Mouse (Mus musculus) kidney, embryonic 15.5 days (tissue): ENCODE measurements around the gene Gnaz. TPM values are rescaled to one million over a fixed set of nuclear protein-coding genes. Genes with fewer than 3 reads are reported as not detected.

Experiments
- ATAC-seq: fragments of 200-750 bp; cut with Nextera tagmentation; replicated peaks from 2 replicates; pipeline ENCODE4 v1.8.0; 2017; ENCODE audit warnings: moderate TSS enrichment; ENCODE audit not compliant: low FRiP score
- H3K27ac ChIP-seq: fragments of 300-500 bp; sonication (generic); 2 replicates; pipeline ENCODE4 v1.5.1; 2015; ENCODE audit warnings: mild to moderate bottlenecking, inconsistent platforms
- H3K27me3 ChIP-seq: fragments of 300-500 bp; sonication (generic); 2 replicates; pipeline ENCODE4 v1.6.1; 2015; ENCODE audit warnings: inconsistent platforms
- H3K36me3 ChIP-seq: fragments of 300-500 bp; sonication (generic); 2 replicates; pipeline ENCODE4 v1.6.1; 2015; ENCODE audit warnings: inconsistent platforms
- H3K4me1 ChIP-seq: fragments of 300-500 bp; sonication (generic); 2 replicates; pipeline ENCODE4 v1.6.1; 2015; ENCODE audit warnings: inconsistent platforms
- H3K4me2 ChIP-seq: fragments of 300-500 bp; sonication (generic); 2 replicates; pipeline ENCODE4 v1.6.1; 2015; ENCODE audit warnings: moderate library complexity, mild to moderate bottlenecking, inconsistent platforms
- H3K4me3 ChIP-seq: fragments of 300-500 bp; sonication (generic); replicated peaks from 2 replicates; pipeline ENCODE4 v1.5.1; 2015; ENCODE audit warnings: mild to moderate bottlenecking, inconsistent platforms
- H3K9ac ChIP-seq: fragments of 300-500 bp; sonication (generic); 2 replicates; pipeline ENCODE4 v1.6.1; 2015; ENCODE audit warnings: mild to moderate bottlenecking, inconsistent platforms
- H3K9me3 ChIP-seq: fragments of 300-500 bp; sonication (generic); replicated peaks from 2 replicates; pipeline ENCODE4 v1.6.1; 2016; ENCODE audit warnings: inconsistent platforms
- WGBS: fragments of 180-500 bp; shearing (Covaris S2); methylation state at CpG from one replicate; pipeline ENCODE4 v1.1.7; 2015; ENCODE audit warnings: mixed read lengths; 5-methylcytosine and 5-hydroxymethylcytosine counted together
- polyA plus RNA-seq: library from polyadenylated mRNA; unstranded; fragments of >200 nt; fragmentation: Nextera tagmentation; extraction: Ambion mirVana; gene quantifications from 2 replicates; pipeline ENCODE4 v1.2.1, GENCODE M21; 2015

Gene Gnaz
- 5.3 and 6.7 TPM in 2 replicates for polyA plus RNA-seq

DNA sequence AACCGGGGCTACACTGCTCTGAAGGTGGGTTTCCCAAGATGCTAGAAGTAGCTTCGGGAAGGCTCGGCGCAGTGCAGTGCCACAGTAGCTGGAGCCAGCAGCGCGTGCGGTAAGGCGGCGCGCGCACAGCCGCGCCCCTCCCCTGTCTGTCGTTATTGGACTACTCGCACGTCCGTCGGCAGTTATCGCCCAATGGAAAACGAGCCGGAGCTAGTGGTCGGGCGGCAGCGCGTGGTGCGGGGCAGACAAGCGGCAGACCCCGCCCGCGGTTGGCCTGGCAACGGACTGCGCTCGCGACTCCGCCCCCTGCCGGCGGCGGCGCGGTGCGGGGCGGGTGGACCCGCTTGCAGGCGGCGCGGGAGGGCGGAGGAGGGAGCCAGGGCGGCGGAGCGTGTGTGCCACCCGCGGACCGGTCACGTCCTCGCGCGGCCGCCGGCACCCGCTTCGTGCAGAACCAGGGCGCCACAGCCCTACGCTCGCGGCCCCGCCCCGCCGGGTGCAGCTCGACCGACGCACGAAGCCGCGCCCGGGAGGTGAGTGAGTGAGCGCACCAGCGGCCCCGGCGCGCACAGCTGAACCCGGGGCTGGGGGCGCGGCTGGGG lies at the start of gene Gnaz:
Gnaz (plus strand) TSS at position 328 of the 602 bp plus-strand sequence.
- H3K9ac ChIP-seq, result peak within 1 kb of the TSS; percentile 64
- H3K4me3 ChIP-seq, result peak within 1 kb of the TSS; percentile 70
- H3K27me3 ChIP-seq, result peaks cover 15% of the 10 kb centered on the region
- no peaks in the 10 kb centered on the region for H3K9me3 ChIP-seq
- no peak within 1 kb of the TSS for H3K27ac ChIP-seq
- H3K4me1 ChIP-seq, result peaks cover 29% of the 10 kb centered on the region
- peak within 1 kb of the TSS; percentile 97 for H3K4me2 ChIP-seq
- peak; percentile 95 for ATAC-seq
- H3K36me3 ChIP-seq, result no peaks in the 10 kb centered on the region
- WGBS, result under 1% methylated on average over 71 of the region's 83 CpGs

DNA sequence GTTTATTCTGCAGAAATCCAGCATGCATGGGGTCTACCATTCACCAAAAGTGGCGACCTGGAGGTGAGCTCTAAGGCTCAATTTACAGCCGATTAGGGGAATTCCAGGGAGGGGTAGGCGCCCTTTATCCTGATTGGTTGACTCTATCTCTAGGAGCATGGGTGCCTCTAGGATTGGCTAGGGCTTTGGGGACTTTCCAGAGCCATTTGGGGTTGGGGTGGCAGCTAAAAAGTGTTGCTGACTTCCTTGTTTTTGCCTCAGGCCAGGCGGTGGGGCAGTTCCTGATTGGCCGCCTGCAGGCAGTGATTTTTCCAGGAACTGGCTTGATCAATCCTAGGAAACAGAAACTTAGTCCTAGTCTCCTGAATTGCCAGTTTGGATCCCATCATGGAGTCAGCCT lies 47.7 kb upstream of the Gnaz start:
- no peaks in the 10 kb centered on the region for H3K36me3 ChIP-seq
- H3K4me3 ChIP-seq, result no peak overlapping the region
- 0 out of 2 replicates have a peak, but pooled peaks cover 6% of the 10 kb centered on the region for H3K27me3 ChIP-seq
- H3K4me2 ChIP-seq, result no peak overlapping the region
- WGBS, result 44% methylated on average over 5 of the region's 5 CpGs
- no peaks in the 10 kb centered on the region for H3K9me3 ChIP-seq
- ATAC-seq, result no peak
- no peak overlapping the region for H3K9ac ChIP-seq
- H3K27ac ChIP-seq, result no peak overlapping the region
- no peaks in the 10 kb centered on the region for H3K4me1 ChIP-seq

DNA sequence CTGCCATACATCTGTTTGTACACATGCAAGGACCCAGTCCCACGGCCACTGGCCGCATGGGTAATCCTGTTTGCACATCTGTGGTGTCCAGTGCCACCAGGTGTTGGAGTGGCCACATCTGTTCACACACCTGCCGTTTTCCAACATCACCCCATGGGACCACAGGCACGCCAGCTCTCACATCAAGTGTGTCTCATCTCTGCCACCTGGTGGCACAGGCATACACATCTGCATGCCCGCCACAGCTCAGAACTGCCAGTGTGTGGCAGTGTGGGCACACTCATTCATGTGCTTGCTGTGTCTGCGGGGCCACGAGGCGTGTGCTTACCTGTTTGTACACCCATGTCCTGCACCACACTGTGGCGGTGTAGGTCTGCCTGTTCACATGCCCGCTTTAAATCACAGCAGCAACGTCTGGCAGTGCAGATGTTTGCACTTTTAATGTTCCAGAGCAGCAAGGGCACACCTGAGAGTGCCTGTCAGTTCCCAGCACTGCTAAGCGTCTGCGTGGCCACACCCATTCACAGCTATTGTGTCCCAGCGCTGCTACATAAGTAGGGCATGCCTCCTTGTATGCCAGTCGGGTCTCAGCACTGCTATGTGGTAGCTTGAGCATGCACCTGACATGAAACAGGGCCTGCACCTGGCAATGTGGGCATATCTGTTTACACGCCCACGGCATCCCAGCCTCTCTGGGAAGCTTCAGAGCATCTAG lies 46.0 kb upstream of the Gnaz start:
- Histone ChIP-seq H3K4me3 (no peak overlapping the region), H3K36me3 (no peaks in the 10 kb centered on the region), H3K9me3 (no peaks in the 10 kb centered on the region), H3K9ac (no peak overlapping the region), H3K27me3 (0 out of 2 replicates have a peak, but pooled peaks cover 6% of the 10 kb centered on the region), H3K4me2 (peak overlapping the region; percentile 16; the same call in 1 of the 2 replicates), H3K27ac (no peak overlapping the region), H3K4me1 (0 out of 2 replicates have a peak, but pooled peaks cover 4% of the 10 kb centered on the region)
- peak; percentile 69 for ATAC-seq
- WGBS, result 44% methylated on average over 17 of the region's 17 CpGs

DNA sequence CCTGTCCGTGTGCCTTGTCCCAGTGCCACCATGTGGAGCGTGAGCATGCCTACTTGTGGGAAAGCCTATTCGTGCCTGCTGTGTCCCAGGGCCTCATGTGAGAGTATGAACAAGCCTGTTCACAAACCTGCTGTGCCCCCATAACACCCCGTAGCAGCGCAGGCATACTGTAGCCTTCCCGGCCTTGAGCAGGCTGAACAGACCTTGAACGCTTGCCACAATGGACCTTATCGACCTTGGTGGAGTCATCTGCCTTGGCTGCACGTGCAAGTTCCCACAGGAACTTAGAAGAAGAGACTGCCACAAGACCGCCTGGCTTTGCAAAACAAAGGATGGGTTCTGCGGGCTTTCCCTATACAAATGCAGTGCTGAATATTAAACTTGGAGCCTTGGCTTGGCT lies 45.4 kb upstream of the Gnaz start:
- Histone ChIP-seq H3K27ac (no peak overlapping the region), H3K27me3 (0 out of 2 replicates have a peak, but pooled peaks cover 6% of the 10 kb centered on the region), H3K9ac (no peak overlapping the region), H3K4me1 (0 out of 2 replicates have a peak, but pooled peaks cover 4% of the 10 kb centered on the region), H3K4me3 (no peak overlapping the region), H3K9me3 (no peaks in the 10 kb centered on the region), H3K36me3 (no peaks in the 10 kb centered on the region), H3K4me2 (no peak overlapping the region)
- no peak for ATAC-seq
- WGBS, result 89% methylated on average over 11 of the region's 11 CpGs

DNA sequence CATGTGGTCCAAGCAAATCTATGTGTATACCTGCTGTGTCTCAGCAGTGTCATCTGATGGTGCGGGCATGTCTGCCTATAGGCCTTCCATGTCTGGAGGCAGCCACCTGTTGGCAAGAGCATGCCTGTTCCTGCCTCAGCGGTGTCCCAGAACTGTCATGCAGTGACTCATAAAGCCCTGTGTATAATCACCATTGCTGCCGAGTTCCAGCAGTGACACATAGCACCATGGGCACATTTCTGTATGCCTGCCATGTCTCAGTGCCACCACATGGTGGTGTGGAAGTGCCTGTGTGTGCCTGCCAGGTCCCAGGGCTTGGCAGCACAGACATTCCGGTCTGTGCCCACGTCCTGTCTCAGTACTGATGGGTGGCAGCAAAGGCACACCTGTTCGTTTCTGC lies 44.2 kb upstream of the Gnaz start:
- Histone ChIP-seq H3K4me1 (0 out of 2 replicates have a peak, but pooled peaks cover 4% of the 10 kb centered on the region), H3K4me2 (no peak overlapping the region), H3K9ac (no peak overlapping the region), H3K27ac (no peak overlapping the region), H3K9me3 (no peaks in the 10 kb centered on the region), H3K4me3 (no peak overlapping the region), H3K36me3 (no peaks in the 10 kb centered on the region), H3K27me3 (0 out of 2 replicates have a peak, but pooled peaks cover 6% of the 10 kb centered on the region)
- 0 out of 2 replicates have a peak, but pooled peaks have one; percentile 7 for ATAC-seq
- WGBS, result 64% methylated on average over 6 of the region's 6 CpGs

DNA sequence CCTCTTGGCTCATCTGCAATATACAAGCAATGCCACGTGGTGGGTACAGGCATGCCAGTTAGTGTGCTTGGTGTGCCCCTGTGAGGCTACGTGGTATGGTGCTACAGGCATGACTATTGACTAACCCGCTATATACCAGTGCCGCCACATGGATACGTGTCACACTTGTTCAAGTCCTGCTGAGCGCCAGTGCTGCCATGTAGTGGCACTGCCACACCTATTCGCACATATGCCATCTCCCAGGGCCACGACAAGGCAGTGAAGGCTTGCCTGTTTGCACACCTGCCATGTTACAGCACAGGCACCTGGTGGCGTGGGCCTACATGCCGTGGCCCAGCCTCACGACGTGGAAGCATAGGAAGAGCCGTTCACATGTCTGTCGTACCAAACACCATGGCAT lies 42.7 kb upstream of the Gnaz start:
- Histone ChIP-seq H3K4me3 (no peak overlapping the region), H3K27ac (no peak overlapping the region), H3K9me3 (no peaks in the 10 kb centered on the region), H3K4me1 (0 out of 2 replicates have a peak, but pooled peaks cover 4% of the 10 kb centered on the region), H3K9ac (no peak overlapping the region), H3K36me3 (no peaks in the 10 kb centered on the region), H3K27me3 (0 out of 2 replicates have a peak, but pooled peaks cover 6% of the 10 kb centered on the region), H3K4me2 (no peak overlapping the region)
- no peak for ATAC-seq
- 90% methylated on average over 14 of the region's 14 CpGs for WGBS

DNA sequence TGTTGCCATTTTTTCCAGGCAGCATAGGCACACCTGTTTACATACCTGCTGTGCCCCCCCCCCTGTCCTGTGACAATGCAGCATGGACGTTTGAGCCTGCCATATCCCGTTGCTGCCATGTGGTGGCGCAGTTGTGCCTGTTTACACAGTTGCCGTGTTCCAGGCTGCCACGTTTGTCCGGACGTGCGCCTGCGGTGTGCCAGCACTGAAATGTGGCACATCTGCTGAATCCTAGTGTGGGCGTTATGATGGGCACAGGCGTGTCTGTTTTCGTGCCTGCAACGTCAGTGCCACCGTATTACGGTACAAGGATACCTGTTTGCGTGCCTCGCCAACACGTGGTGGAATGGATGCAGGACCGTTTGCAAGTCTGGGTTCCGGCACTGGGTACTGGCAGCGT lies 41.7 kb upstream of the Gnaz start:
- Histone ChIP-seq H3K4me1 (0 out of 2 replicates have a peak, but pooled peaks cover 4% of the 10 kb centered on the region), H3K4me3 (peak overlapping the region; percentile 18), H3K9me3 (no peaks in the 10 kb centered on the region), H3K27me3 (0 out of 2 replicates have a peak, but pooled peaks cover 6% of the 10 kb centered on the region), H3K36me3 (no peaks in the 10 kb centered on the region), H3K9ac (no peak overlapping the region), H3K27ac (no peak overlapping the region), H3K4me2 (peak overlapping the region; percentile 48)
- WGBS, result 19% methylated on average over 21 of the region's 21 CpGs
- no peak for ATAC-seq

DNA sequence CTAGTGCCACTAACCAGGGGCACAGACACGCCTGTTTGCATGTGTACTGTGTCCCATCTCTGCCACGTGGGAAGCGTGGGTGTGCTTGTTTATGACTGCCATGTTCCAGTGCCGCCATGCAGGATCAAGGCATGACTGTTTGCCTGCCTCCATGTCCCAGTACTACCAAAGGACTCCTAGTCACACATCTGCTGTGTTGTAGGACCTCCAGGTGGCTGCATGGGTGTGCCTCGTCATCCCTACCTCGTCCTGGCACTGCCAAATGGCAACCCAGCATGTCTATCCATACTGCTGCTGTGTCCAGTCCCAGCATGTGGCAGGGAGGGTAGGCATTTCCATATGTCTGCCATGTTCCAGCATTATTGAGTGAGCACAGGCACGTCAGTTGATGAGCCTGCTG lies 38.7 kb upstream of the Gnaz start:
- H3K27ac ChIP-seq, result no peak overlapping the region
- H3K9ac ChIP-seq, result no peak overlapping the region
- WGBS, result 83% methylated on average over 7 of the region's 7 CpGs
- ATAC-seq, result no peak
- no peak overlapping the region for H3K4me3 ChIP-seq
- no peaks in the 10 kb centered on the region for H3K27me3 ChIP-seq
- no peaks in the 10 kb centered on the region for H3K36me3 ChIP-seq
- no peaks in the 10 kb centered on the region for H3K9me3 ChIP-seq
- 0 out of 2 replicates have a peak, but pooled peaks cover 4% of the 10 kb centered on the region for H3K4me1 ChIP-seq
- no peak overlapping the region for H3K4me2 ChIP-seq

DNA sequence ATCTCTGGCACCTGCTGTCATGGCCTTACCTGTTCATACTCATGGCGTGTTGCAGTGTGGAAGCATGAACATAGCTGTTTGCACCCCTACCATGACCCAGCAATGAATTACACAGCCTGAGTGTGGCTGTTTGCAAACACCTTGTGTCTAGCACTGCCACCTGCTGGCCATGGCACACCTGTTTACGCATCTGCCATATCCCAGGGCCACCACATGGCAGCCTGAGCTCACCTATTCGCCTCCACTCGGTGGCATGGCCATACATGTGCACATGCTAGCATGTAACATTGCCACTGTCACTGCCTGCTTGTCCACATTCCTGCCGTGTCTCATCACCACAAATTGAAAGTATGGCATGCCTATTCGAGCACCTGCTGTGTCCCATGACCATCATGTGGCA lies 37.4 kb upstream of the Gnaz start:
- Histone ChIP-seq H3K36me3 (no peaks in the 10 kb centered on the region), H3K9me3 (no peaks in the 10 kb centered on the region), H3K4me1 (0 out of 2 replicates have a peak, but pooled peaks cover 4% of the 10 kb centered on the region), H3K4me2 (no peak overlapping the region), H3K4me3 (no peak overlapping the region), H3K27ac (no peak overlapping the region), H3K27me3 (no peaks in the 10 kb centered on the region), H3K9ac (no peak overlapping the region)
- 74% methylated on average over 6 of the region's 6 CpGs for WGBS
- ATAC-seq, result no peak

DNA sequence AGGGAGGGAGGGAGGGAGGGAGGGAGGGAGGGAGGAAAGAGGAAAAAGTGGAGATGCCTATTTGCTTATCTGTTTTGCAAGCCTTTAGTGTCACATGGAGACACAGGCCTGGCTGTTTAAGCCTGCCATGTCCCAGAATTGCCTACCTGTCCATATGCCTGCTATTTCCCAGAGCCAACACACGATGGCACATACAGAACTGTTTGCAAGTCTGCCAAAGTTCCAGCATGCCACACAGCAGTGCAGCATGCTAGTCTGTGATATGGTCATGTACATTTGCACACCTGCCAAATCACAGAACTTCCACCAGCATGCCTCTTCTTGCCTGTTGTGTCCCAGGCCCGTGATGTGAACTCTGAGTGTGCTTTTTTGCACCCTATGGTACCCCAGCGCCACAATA lies 36.4 kb upstream of the Gnaz start:
- no peak overlapping the region for H3K4me2 ChIP-seq
- no peaks in the 10 kb centered on the region for H3K27me3 ChIP-seq
- no peaks in the 10 kb centered on the region for H3K36me3 ChIP-seq
- no peak overlapping the region for H3K4me3 ChIP-seq
- H3K27ac ChIP-seq, result no peak overlapping the region
- 0 out of 2 replicates have a peak, but pooled peaks cover under 1% of the 10 kb centered on the region for H3K4me1 ChIP-seq
- no peak for ATAC-seq
- H3K9ac ChIP-seq, result no peak overlapping the region
- H3K9me3 ChIP-seq, result no peaks in the 10 kb centered on the region
- 77% methylated on average over 3 of the region's 3 CpGs for WGBS

DNA sequence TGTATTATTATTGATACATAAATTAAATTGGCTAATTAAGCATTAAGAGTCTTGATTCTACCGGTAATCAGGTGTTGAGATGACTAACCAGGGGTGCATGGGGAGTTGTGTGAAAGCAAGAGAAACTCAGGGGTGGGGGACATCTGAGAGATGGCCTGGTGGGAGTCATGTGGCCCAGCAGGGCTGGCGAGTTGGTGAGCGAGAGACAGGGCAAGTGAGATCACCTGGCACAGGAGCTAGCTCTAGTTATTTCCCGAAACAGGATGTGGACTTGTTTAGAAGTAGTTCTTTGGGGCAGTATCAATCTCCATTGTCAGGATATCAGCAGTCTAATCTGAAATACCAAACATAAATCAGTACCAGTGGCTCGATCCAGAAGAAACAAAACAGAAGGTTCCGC lies 35.3 kb upstream of the Gnaz start:
- no peak overlapping the region for H3K4me3 ChIP-seq
- WGBS, result 67% methylated on average over 6 of the region's 6 CpGs
- H3K4me2 ChIP-seq, result no peak overlapping the region
- no peaks in the 10 kb centered on the region for H3K36me3 ChIP-seq
- no peak overlapping the region for H3K9ac ChIP-seq
- ATAC-seq, result no peak
- H3K4me1 ChIP-seq, result no peaks in the 10 kb centered on the region
- no peaks in the 10 kb centered on the region for H3K27me3 ChIP-seq
- no peaks in the 10 kb centered on the region for H3K9me3 ChIP-seq
- H3K27ac ChIP-seq, result no peak overlapping the region

DNA sequence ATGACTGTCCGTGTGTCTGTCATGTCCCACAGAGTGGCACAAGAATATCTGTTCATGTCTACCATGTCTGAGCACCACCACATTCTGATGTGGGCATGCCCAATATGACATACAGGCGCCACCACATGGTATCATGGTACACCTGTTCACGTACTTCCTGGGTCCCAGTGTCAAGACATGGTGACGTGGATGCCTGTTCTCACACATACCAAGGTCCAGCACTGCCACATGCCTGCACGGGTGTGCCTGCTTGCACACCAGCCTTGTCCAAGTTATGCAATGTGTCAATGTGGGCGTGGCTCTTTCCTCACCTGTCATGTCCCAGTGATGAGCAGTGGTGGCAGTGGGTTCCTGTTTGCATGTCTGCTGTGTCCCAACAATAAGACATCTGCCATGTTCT lies 34.5 kb upstream of the Gnaz start:
- H3K27me3 ChIP-seq, result no peaks in the 10 kb centered on the region
- no peak overlapping the region for H3K9ac ChIP-seq
- no peaks in the 10 kb centered on the region for H3K9me3 ChIP-seq
- no peak overlapping the region for H3K27ac ChIP-seq
- no peak overlapping the region for H3K4me2 ChIP-seq
- H3K4me1 ChIP-seq, result no peaks in the 10 kb centered on the region
- no peaks in the 10 kb centered on the region for H3K36me3 ChIP-seq
- H3K4me3 ChIP-seq, result no peak overlapping the region
- 83% methylated on average over 6 of the region's 6 CpGs for WGBS
- no peak for ATAC-seq
